Mouse (Mus musculus): ENCODE results near the gene Ace2. TPM values are rescaled to one million over a fixed set of nuclear protein-coding genes. Genes with fewer than 3 reads are reported as not detected.

The Ace2 gene
- polyA plus RNA-seq, 1 experiment from 2014 or later: 0.05 TPM

DNA sequence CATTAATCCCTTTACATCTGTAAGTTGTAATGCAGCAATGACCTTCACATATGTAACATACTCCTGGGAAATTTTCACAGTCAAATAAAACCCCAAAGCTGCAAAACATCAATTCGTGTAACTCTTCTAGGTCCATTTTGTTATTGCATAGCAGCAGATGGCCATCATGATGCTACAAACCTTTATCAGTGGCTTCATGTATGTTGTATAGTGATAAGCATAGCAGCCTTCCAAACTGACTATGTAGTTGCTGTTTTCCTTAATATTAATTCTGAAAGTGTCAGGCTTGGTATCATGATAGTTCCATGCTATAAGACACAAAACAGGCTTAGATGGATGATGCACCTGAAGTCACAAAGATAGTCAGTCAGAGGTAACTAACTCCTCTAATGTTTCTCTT lies 25.5 kb downstream of the Ace2 start:
- Histone ChIP-seq H3K27ac (replicated peaks; ENCODE audit: low read depth, low read length) (no peak overlapping the region), H3K4me3 (ENCODE audit: low read depth, low read length) (no peak overlapping the region), H3K36me3 (ENCODE audit: control insufficient read depth, insufficient read depth, low read length) (no peaks in the 10 kb centered on the region), H3K9me3 (ENCODE audit: control insufficient read depth, low read length) (no peaks in the 10 kb centered on the region), H3K4me2 (ENCODE audit: low read depth, severe bottlenecking) (no peak overlapping the region), H3K9ac (ENCODE audit: low read length) (no peak overlapping the region), H3K4me1 (ENCODE audit: control insufficient read depth, insufficient read depth, low read length) (no peaks in the 10 kb centered on the region), H3K27me3 (ENCODE audit: control insufficient read depth, insufficient read depth, low read length) (0 out of 2 replicates have a peak, but pooled peaks cover 3% of the 10 kb centered on the region)
- 75% methylated on average over 1 of the region's 1 CpGs for WGBS
- ATAC-seq (ENCODE audit: insufficient number of reproducible peaks, low FRiP score, low TSS enrichment, low read depth): no peak
- DNase-seq (ENCODE audit: low spot score): no peak

- H3K9ac ChIP-seq (ENCODE audit: low read length): no peak overlapping the region
- no peak overlapping the region for H3K27ac ChIP-seq (replicated peaks; ENCODE audit: low read depth, low read length)
- H3K4me3 ChIP-seq (ENCODE audit: low read depth, low read length): no peak overlapping the region
- 79% methylated on average over 2 of the region's 2 CpGs for WGBS
- no peaks in the 10 kb centered on the region for H3K4me1 ChIP-seq (ENCODE audit: control insufficient read depth, insufficient read depth, low read length)
- no peaks in the 10 kb centered on the region; the same call in 1 of the 2 replicates for H3K27me3 ChIP-seq (ENCODE audit: control insufficient read depth, insufficient read depth, low read length)
- H3K9me3 ChIP-seq (ENCODE audit: control insufficient read depth, low read length): no peaks in the 10 kb centered on the region
- no peak for DNase-seq (ENCODE audit: low spot score)
- no peak for ATAC-seq (ENCODE audit: insufficient number of reproducible peaks, low FRiP score, low TSS enrichment, low read depth)
- no peaks in the 10 kb centered on the region for H3K36me3 ChIP-seq (ENCODE audit: control insufficient read depth, insufficient read depth, low read length)
- H3K4me2 ChIP-seq (ENCODE audit: low read depth, severe bottlenecking): no peak overlapping the region
These were observed 31.9 kb downstream of the Ace2 start for GRCm38 (mm10) chrX:164171034-164171433.

DNA sequence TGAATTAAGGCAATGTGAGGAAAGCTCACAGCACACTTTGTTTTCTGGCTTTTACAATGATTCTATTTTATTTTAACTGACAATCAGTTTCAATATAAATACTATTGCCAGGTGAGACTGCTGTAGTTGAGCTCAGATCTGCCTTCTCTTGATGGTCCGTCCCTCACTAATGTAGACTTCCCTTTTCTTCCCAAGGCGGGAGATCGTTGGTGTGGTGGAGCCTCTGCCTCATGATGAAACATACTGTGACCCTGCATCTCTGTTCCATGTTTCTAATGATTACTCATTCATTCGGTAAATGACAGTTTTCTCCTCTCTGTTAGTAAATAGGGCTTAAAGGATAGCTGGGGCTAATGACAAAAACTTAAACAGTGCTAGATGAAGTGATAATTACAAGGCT lies 34.7 kb downstream of the Ace2 start:
- H3K4me1 ChIP-seq (ENCODE audit: control insufficient read depth, insufficient read depth, low read length): no peaks in the 10 kb centered on the region
- no peak for ATAC-seq (ENCODE audit: insufficient number of reproducible peaks, low FRiP score, low TSS enrichment, low read depth)
- no peaks in the 10 kb centered on the region; the same call in 1 of the 2 replicates for H3K27me3 ChIP-seq (ENCODE audit: control insufficient read depth, insufficient read depth, low read length)
- no peak overlapping the region for H3K27ac ChIP-seq (replicated peaks; ENCODE audit: low read depth, low read length)
- H3K9ac ChIP-seq (ENCODE audit: low read length): no peak overlapping the region
- H3K36me3 ChIP-seq (ENCODE audit: control insufficient read depth, insufficient read depth, low read length): no peaks in the 10 kb centered on the region
- no peaks in the 10 kb centered on the region for H3K9me3 ChIP-seq (ENCODE audit: control insufficient read depth, low read length)
- H3K4me3 ChIP-seq (ENCODE audit: low read depth, low read length): no peak overlapping the region
- WGBS: 95% methylated on average over 4 of the region's 4 CpGs
- H3K4me2 ChIP-seq (ENCODE audit: low read depth, severe bottlenecking): no peak overlapping the region
- no peak for DNase-seq (ENCODE audit: low spot score)

GRCm38 (mm10) chrX:164175311-164175710 lies 36.2 kb downstream of the Ace2 start:
- 84% methylated on average over 1 of the region's 1 CpGs for WGBS
- H3K4me2 ChIP-seq (ENCODE audit: low read depth, severe bottlenecking): no peak overlapping the region
- no peak overlapping the region for H3K4me3 ChIP-seq (ENCODE audit: low read depth, low read length)
- no peak for DNase-seq (ENCODE audit: low spot score)
- no peaks in the 10 kb centered on the region for H3K36me3 ChIP-seq (ENCODE audit: control insufficient read depth, insufficient read depth, low read length)
- H3K27me3 ChIP-seq (ENCODE audit: control insufficient read depth, insufficient read depth, low read length): no peaks in the 10 kb centered on the region; the same call in 1 of the 2 replicates
- ATAC-seq (ENCODE audit: insufficient number of reproducible peaks, low FRiP score, low TSS enrichment, low read depth): no peak
- H3K4me1 ChIP-seq (ENCODE audit: control insufficient read depth, insufficient read depth, low read length): no peaks in the 10 kb centered on the region
- H3K27ac ChIP-seq (replicated peaks; ENCODE audit: low read depth, low read length): no peak overlapping the region
- H3K9me3 ChIP-seq (ENCODE audit: control insufficient read depth, low read length): no peaks in the 10 kb centered on the region
- no peak overlapping the region for H3K9ac ChIP-seq (ENCODE audit: low read length)

DNA sequence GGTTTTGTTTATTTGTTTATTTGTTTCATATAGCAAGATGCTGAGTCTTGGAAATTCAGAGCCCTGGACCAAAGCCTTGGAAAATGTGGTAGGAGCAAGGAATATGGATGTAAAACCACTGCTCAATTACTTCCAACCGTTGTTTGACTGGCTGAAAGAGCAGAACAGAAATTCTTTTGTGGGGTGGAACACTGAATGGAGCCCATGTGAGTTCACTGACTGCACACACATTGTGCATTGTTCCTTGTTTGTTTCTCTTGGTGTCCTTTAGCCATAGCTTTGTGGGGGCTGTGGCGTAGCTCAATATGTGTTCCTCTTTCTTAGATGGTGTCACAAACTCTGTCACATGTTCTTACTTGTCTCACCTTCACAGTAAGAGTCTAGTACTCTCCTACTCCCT lies 36.6 kb downstream of the Ace2 start:
- DNase-seq (ENCODE audit: low spot score) (no peak), ATAC-seq (ENCODE audit: insufficient number of reproducible peaks, low FRiP score, low TSS enrichment, low read depth) (no peak)
- Histone ChIP-seq H3K9ac (ENCODE audit: low read length) (no peak overlapping the region), H3K4me1 (ENCODE audit: control insufficient read depth, insufficient read depth, low read length) (no peaks in the 10 kb centered on the region), H3K4me3 (ENCODE audit: low read depth, low read length) (no peak overlapping the region), H3K4me2 (ENCODE audit: low read depth, severe bottlenecking) (no peak overlapping the region), H3K9me3 (ENCODE audit: control insufficient read depth, low read length) (no peaks in the 10 kb centered on the region), H3K27ac (replicated peaks; ENCODE audit: low read depth, low read length) (no peak overlapping the region), H3K27me3 (ENCODE audit: control insufficient read depth, insufficient read depth, low read length) (no peaks in the 10 kb centered on the region; the same call in 1 of the 2 replicates), H3K36me3 (ENCODE audit: control insufficient read depth, insufficient read depth, low read length) (no peaks in the 10 kb centered on the region)
- 79% methylated on average over 2 of the region's 2 CpGs for WGBS

- H3K36me3 ChIP-seq (ENCODE audit: control insufficient read depth, insufficient read depth, low read length): no peaks in the 10 kb centered on the region
- no peak overlapping the region for H3K9ac ChIP-seq (ENCODE audit: low read length)
- WGBS: 91% methylated on average over 2 of the region's 2 CpGs
- no peaks in the 10 kb centered on the region for H3K27me3 ChIP-seq (ENCODE audit: control insufficient read depth, insufficient read depth, low read length)
- H3K4me1 ChIP-seq (ENCODE audit: control insufficient read depth, insufficient read depth, low read length): no peaks in the 10 kb centered on the region
- H3K4me3 ChIP-seq (ENCODE audit: low read depth, low read length): no peak overlapping the region
- DNase-seq (ENCODE audit: low spot score) (no peak), ATAC-seq (ENCODE audit: insufficient number of reproducible peaks, low FRiP score, low TSS enrichment, low read depth) (no peak)
- no peak overlapping the region for H3K27ac ChIP-seq (replicated peaks; ENCODE audit: low read depth, low read length)
- H3K9me3 ChIP-seq (ENCODE audit: control insufficient read depth, low read length): no peaks in the 10 kb centered on the region
- no peak overlapping the region for H3K4me2 ChIP-seq (ENCODE audit: low read depth, severe bottlenecking)
These were observed 39.7 kb downstream of the Ace2 start for GRCm38 (mm10) chrX:164178856-164179255.

DNA sequence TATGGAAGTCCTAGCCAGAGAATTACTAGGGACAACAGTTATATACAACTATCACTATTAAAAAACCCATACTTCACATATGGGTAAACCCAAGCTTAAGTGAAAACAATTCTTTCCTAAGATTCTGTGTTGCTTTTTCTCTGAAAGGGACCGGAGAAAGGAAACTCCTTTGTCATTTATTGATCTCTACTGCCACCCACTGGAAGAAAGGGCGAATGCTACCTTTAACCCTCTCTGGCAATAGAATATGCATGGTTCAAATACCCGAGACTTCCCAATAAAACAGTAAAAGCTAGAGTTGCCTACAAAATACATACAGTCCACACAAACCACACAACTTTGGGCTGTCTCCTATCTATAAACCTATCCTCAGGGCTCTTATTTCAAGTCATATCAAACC lies 40.6 kb downstream of the Ace2 start:
- Histone ChIP-seq H3K36me3 (ENCODE audit: control insufficient read depth, insufficient read depth, low read length) (no peaks in the 10 kb centered on the region), H3K27ac (replicated peaks; ENCODE audit: low read depth, low read length) (no peak overlapping the region), H3K27me3 (ENCODE audit: control insufficient read depth, insufficient read depth, low read length) (no peaks in the 10 kb centered on the region), H3K9me3 (ENCODE audit: control insufficient read depth, low read length) (no peaks in the 10 kb centered on the region), H3K4me1 (ENCODE audit: control insufficient read depth, insufficient read depth, low read length) (no peaks in the 10 kb centered on the region), H3K4me2 (ENCODE audit: low read depth, severe bottlenecking) (no peak overlapping the region), H3K4me3 (ENCODE audit: low read depth, low read length) (no peak overlapping the region), H3K9ac (ENCODE audit: low read length) (no peak overlapping the region)
- WGBS: 12% methylated on average over 3 of the region's 3 CpGs
- ATAC-seq (ENCODE audit: insufficient number of reproducible peaks, low FRiP score, low TSS enrichment, low read depth): no peak
- DNase-seq (ENCODE audit: low spot score): peak; percentile 53

DNA sequence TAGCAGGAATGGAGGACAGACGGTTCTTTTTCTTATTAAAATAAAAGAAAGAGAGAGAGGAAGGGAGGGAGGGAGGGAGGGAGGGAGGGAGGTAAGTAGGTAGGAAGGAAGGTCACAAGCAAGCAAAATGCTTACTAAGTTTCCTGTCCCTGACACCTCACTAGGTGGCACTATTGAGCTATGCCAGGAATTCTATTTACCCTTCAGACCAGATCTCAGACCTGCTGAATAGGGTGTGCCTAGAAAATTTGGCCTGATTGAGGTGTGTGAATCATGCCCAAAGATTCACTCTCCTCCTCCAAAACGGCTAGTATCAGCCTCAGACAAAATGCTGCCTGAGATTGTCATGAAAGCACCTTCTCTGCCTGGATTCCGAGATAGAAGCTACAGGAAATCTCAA lies 44.7 kb downstream of the Ace2 start:
- Histone ChIP-seq H3K27ac (replicated peaks; ENCODE audit: low read depth, low read length) (no peak overlapping the region), H3K36me3 (ENCODE audit: control insufficient read depth, insufficient read depth, low read length) (no peaks in the 10 kb centered on the region), H3K4me1 (ENCODE audit: control insufficient read depth, insufficient read depth, low read length) (no peaks in the 10 kb centered on the region), H3K9me3 (ENCODE audit: control insufficient read depth, low read length) (no peaks in the 10 kb centered on the region), H3K4me3 (ENCODE audit: low read depth, low read length) (no peak overlapping the region), H3K27me3 (ENCODE audit: control insufficient read depth, insufficient read depth, low read length) (no peaks in the 10 kb centered on the region), H3K4me2 (ENCODE audit: low read depth, severe bottlenecking) (no peak overlapping the region), H3K9ac (ENCODE audit: low read length) (no peak overlapping the region)
- ATAC-seq (ENCODE audit: insufficient number of reproducible peaks, low FRiP score, low TSS enrichment, low read depth) (no peak), DNase-seq (ENCODE audit: low spot score) (peak; percentile 39)
- WGBS: 37% methylated on average over 3 of the region's 3 CpGs

DNA sequence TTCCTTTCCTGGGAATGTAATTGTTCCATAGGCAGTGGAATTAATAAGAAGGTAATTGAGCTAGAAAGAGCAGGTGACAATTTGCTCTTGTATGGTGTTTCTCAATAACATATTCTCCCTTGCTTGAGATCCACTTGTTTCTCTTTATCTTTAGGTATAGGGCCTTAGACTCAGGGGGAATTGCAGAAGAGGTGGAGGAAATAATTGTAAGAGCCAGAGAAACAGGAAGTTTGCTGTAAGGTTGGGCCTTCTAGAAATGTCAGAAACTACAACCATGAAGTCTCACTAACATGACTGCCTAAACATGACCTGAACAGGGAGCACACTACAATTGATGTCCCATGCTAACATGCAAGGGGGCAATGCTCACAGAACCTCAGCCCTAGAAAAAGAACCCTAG lies 50.7 kb downstream of the Ace2 start:
- no peaks in the 10 kb centered on the region for H3K4me1 ChIP-seq (ENCODE audit: control insufficient read depth, insufficient read depth, low read length)
- no peaks in the 10 kb centered on the region for H3K27me3 ChIP-seq (ENCODE audit: control insufficient read depth, insufficient read depth, low read length)
- no peak overlapping the region for H3K9ac ChIP-seq (ENCODE audit: low read length)
- ATAC-seq (ENCODE audit: insufficient number of reproducible peaks, low FRiP score, low TSS enrichment, low read depth) (no peak), DNase-seq (ENCODE audit: low spot score) (no peak)
- H3K4me2 ChIP-seq (ENCODE audit: low read depth, severe bottlenecking): no peak overlapping the region
- no peak overlapping the region for H3K4me3 ChIP-seq (ENCODE audit: low read depth, low read length)
- H3K27ac ChIP-seq (replicated peaks; ENCODE audit: low read depth, low read length): no peak overlapping the region
- no peaks in the 10 kb centered on the region for H3K9me3 ChIP-seq (ENCODE audit: control insufficient read depth, low read length)
- H3K36me3 ChIP-seq (ENCODE audit: control insufficient read depth, insufficient read depth, low read length): no peaks in the 10 kb centered on the region
